9 mouse cellular contexts compared by ENCODE assay signal in genomic region chr2:65218318-65218717, GRCm38 (mm10). TPM values are rescaled to one million over a fixed set of nuclear protein-coding genes. Genes with fewer than 3 reads are reported as not detected.
A peak's percentile ranks its signal among the peaks of the same experiment; 100 is the strongest.
DNase-seq lines count a peak whose midpoint lies in the region; ATAC-seq lines count a peak whose summit lies in the region.
"Had no signal": no experiment of that assay in that cellular context is flagged by ENCODE, and none has a peak within 500 bp of the region (broad histone marks: within the 10 kb centered on the region; RNA-seq: fewer than 3 reads in every experiment).

No protein-coding gene starts in this region.

- no peaks in the 10 kb centered on the region for H3K4me1 ChIP-seq in hindbrain, embryonic 15.5 days (replicated peaks)
- no peaks in the 10 kb centered on the region for H3K4me1 ChIP-seq in hindbrain, embryonic 10.5 days (replicated peaks)
- no peaks in the 10 kb centered on the region for H3K4me1 ChIP-seq in forebrain, embryonic 16.5 days (replicated peaks; ENCODE audit: control insufficient read depth, insufficient read depth, low read length)

- H3K9ac ChIP-seq in hindbrain, embryonic 15.5 days = no peak overlapping the region
- no peak overlapping the region for H3K9ac ChIP-seq in forebrain, embryonic 16.5 days (replicated peaks; ENCODE audit: low read depth, low read length)

- H3K27ac ChIP-seq in hindbrain, embryonic 15.5 days (replicated peaks) = no peak overlapping the region
- no peak overlapping the region for H3K27ac ChIP-seq in hindbrain, embryonic 10.5 days
- no peak overlapping the region for H3K27ac ChIP-seq in forebrain, embryonic 16.5 days (ENCODE audit: low read length)

- 77% methylated on average over 9 of the region's 9 CpGs for WGBS in hindbrain, embryonic 15.5 days
- WGBS in hindbrain, embryonic 10.5 days = 91% methylated on average over 9 of the region's 9 CpGs
- WGBS in forebrain, embryonic 16.5 days = 92% methylated on average over 9 of the region's 9 CpGs

- no peaks in the 10 kb centered on the region for H3K36me3 ChIP-seq in hindbrain, embryonic 15.5 days
- H3K36me3 ChIP-seq in hindbrain, embryonic 10.5 days = no peaks in the 10 kb centered on the region
- H3K36me3 ChIP-seq in forebrain, embryonic 16.5 days (ENCODE audit: control insufficient read depth, insufficient read depth) = no peaks in the 10 kb centered on the region

- no peak overlapping the region for H3K4me2 ChIP-seq in hindbrain, embryonic 15.5 days
- no peak overlapping the region for H3K4me2 ChIP-seq in forebrain, embryonic 16.5 days (ENCODE audit: low read length)

- ATAC-seq in hindbrain, embryonic 15.5 days (ENCODE audit: low FRiP score, low read depth) = peak; percentile 78
- ATAC-seq in forebrain, embryonic 16.5 days = no peak

- H3K9me3 ChIP-seq in hindbrain, embryonic 15.5 days = no peaks in the 10 kb centered on the region
- H3K9me3 ChIP-seq in hindbrain, embryonic 10.5 days = no peaks in the 10 kb centered on the region
- H3K9me3 ChIP-seq in forebrain, embryonic 16.5 days (ENCODE audit: control insufficient read depth, low read length) = no peaks in the 10 kb centered on the region

- no peaks in the 10 kb centered on the region for H3K27me3 ChIP-seq in hindbrain, embryonic 15.5 days
- no peaks in the 10 kb centered on the region for H3K27me3 ChIP-seq in hindbrain, embryonic 10.5 days (ENCODE audit: insufficient read depth, poor library complexity, severe bottlenecking)
- no peaks in the 10 kb centered on the region for H3K27me3 ChIP-seq in forebrain, embryonic 16.5 days (replicated peaks; ENCODE audit: control insufficient read depth, insufficient read depth, low read length)

- no peak for DNase-seq in hindbrain, embryonic 10.5 days (ENCODE audit: low spot score)
- peak; percentile 64 for DNase-seq in adrenal gland, adult 8-10 months
- DNase-seq in fat pad, adult 2 months (ENCODE audit: extremely low read depth, low read depth, low spot score) = peak; percentile 45
- DNase-seq in kidney, postnatal 36 days = peak; percentile 88 to 95
- DNase-seq in spleen, postnatal 4 days (ENCODE audit: low spot score in 2 of 2) = no peak
- no peak for DNase-seq in embryo, embryonic 11 days
- DNase-seq: liver had no signal

- H3K4me3 ChIP-seq in hindbrain, embryonic 15.5 days = no peak overlapping the region
- H3K4me3 ChIP-seq in hindbrain, embryonic 10.5 days = no peak overlapping the region
- H3K4me3 ChIP-seq in forebrain, embryonic 16.5 days (replicated peaks; ENCODE audit: low read length) = no peak overlapping the region

RNA-seq across cellular contexts. Expression of gene Cobll1, which starts 20.9 kb away (rescaled TPM):
- 2.7 and 2.9 TPM in 2 replicates for polyA plus RNA-seq in hindbrain, embryonic 15.5 days (2015; fragmentation: Nextera tagmentation; extraction: Ambion mirVana)
- 2.5 and 2.8 TPM in 2 replicates for polyA plus RNA-seq in hindbrain, embryonic 10.5 days (2016; fragmentation: Nextera tagmentation; extraction: Ambion mirVana)
- total RNA-seq in adrenal gland, adult 8-10 months (2022) = 100 to 1,000 TPM; 247 to 481 (median 339) TPM
- 3.3 and 3.8 TPM in 2 replicates for polyA plus RNA-seq in forebrain, embryonic 16.5 days (2015; fragmentation: Nextera tagmentation; extraction: Ambion mirVana)

Comparison
In these comparisons a context has a peak if more than half of its experiments do, and no peak if none do; other contexts are left out.
1. DNase-seq: peak in adrenal gland, adult 8-10 months (single experiment), fat pad, adult 2 months (single experiment) and kidney, postnatal 36 days (2 of 2); none in hindbrain, embryonic 10.5 days (single experiment), spleen, postnatal 4 days (0 of 2) and embryo, embryonic 11 days (single experiment).